Mouse (Mus musculus): ENCODE results near the gene Col20a1.

DNA sequence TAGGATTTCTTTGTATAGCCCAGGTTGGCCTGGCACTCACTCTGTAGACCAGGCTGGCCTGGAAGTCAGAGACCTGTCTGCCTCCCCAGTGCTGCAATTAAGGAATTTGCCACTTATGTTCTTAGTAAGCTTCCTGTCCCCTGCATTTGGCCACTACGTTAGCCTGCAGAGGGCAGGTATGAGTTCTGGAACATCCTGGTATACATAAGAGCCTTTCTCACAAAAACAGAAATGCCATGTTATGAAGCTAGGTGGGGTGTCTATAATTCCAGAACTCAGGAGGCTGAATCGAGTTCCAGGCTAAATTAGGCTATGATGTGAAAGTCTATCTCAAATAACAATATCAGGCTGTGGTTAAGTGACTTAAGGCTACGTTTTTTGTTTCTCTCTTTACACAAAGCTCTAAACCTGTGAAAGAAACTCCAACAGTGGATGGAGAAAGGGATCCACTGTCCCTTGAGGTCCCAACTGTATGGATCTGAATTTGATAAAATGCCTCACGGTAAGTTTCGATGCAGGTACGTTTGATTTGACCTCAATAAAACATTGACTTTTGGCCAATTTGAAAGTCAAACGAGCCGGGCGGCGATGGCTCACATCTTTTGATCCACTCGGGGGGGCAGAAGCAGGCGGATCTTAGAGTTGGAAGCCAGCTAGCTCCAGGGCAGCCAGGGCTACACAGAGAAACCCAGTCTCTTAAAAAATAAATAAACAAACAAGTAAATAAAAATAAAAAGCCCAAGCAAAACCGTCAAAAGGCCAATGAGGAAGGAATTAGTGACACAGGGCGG lies 20.0 kb upstream of the Col20a1 start:
- TF ChIP-seq POLR2A (IDR thresholded peaks at IDR 0.05; ENCODE audit: insufficient read depth, low read depth, low read length) (no peak), CTCF (IDR thresholded peaks at IDR 0.05; ENCODE audit: insufficient read depth, low read depth, low read length) (no peak)
